Mouse (Mus musculus): Measurements from ENCODE around the gene Proser2. TPM values are rescaled to one million over a fixed set of nuclear protein-coding genes. Genes with fewer than 3 reads are reported as not detected.

Proser2 gene
- polyA plus RNA-seq, 2 experiments = 1.6 to 3.0 TPM

DNA sequence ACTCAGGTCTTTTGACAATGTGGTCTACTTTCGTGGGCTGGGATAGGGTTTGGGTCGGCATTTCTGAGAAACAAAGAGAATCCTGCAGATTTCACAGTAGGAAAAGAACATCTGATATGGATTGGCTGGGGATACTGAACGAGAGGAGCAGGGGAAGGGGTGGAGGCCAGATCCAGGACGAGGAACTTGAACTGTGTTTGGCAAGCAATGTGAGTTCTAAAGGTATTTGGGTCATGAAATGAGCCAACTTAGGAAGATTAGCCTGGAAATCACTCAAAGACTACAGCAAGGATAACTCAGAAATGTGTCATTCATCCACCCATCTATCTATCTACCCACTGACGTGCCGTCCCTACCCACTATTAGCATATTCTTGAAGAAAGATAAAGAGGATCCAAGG is 62.7 kb downstream of the Proser2 start:
- TF ChIP-seq EP300 (IDR thresholded peaks at IDR 0.05; ENCODE audit: low read depth) (no peak), CTCF (IDR thresholded peaks at IDR 0.05; ENCODE audit: low read depth) (no peak)
- no peak overlapping the region for H3K4me3 ChIP-seq (ENCODE audit: insufficient read depth in 1 of 2, low read depth in 2 of 2, low read length in 2 of 2)
- no peak for DNase-seq (ENCODE audit: low read depth in 3 of 3, low spot score in 3 of 3)
- no peak for ATAC-seq (ENCODE audit: insufficient read depth)
- H3K4me2 ChIP-seq (ENCODE audit: low read depth) = no peak overlapping the region
- H3K9ac ChIP-seq (replicated peaks) = no peak overlapping the region
- peaks cover 0 to 15% of the 10 kb centered on the region in 2 experiments; a peak in 3 of 4 replicates for H3K4me1 ChIP-seq (replicated peaks; ENCODE audit: control insufficient read depth in 2 of 2, insufficient read depth in 2 of 2, low read length in 1 of 2)
- no peaks in the 10 kb centered on the region for H3K27me3 ChIP-seq (ENCODE audit: control insufficient read depth, insufficient read depth, low read length)
- 54% methylated on average over 6 of the region's 6 CpGs for WGBS (ENCODE audit: insufficient replicate concordance)
- H3K27ac ChIP-seq = no peak overlapping the region
- no peaks in the 10 kb centered on the region for H3K9me3 ChIP-seq (ENCODE audit: control insufficient read depth, low read length)
- no peaks in the 10 kb centered on the region for H3K36me3 ChIP-seq (replicated peaks; ENCODE audit: control insufficient read depth, insufficient read depth, low read depth)

- Histone ChIP-seq H3K9me3 (ENCODE audit: control insufficient read depth, low read length) (no peaks in the 10 kb centered on the region), H3K27ac (no peak overlapping the region), H3K36me3 (replicated peaks; ENCODE audit: control insufficient read depth, insufficient read depth, low read depth) (peaks cover 6% of the 10 kb centered on the region; the same call in 1 of the 2 replicates), H3K27me3 (ENCODE audit: control insufficient read depth, insufficient read depth, low read length) (no peaks in the 10 kb centered on the region), H3K9ac (replicated peaks) (no peak overlapping the region), H3K4me3 (ENCODE audit: insufficient read depth in 1 of 2, low read depth in 2 of 2, low read length in 2 of 2) (no peak overlapping the region), H3K4me1 (replicated peaks; ENCODE audit: control insufficient read depth in 2 of 2, insufficient read depth in 2 of 2, low read length in 1 of 2) (no peaks in the 10 kb centered on the region), H3K4me2 (ENCODE audit: low read depth) (no peak overlapping the region)
- no peak for TF ChIP-seq EP300 (IDR thresholded peaks at IDR 0.05; ENCODE audit: low read depth)
- no peak for TF ChIP-seq CTCF (IDR thresholded peaks at IDR 0.05; ENCODE audit: low read depth)
- ATAC-seq (ENCODE audit: insufficient read depth) (no peak), DNase-seq (ENCODE audit: low read depth in 3 of 3, low spot score in 3 of 3) (no peak)
- WGBS (ENCODE audit: insufficient replicate concordance) = 60% methylated on average over 10 of the region's 10 CpGs
Observed at GRCm38 (mm10) chr2:6060071-6060804, 69.8 kb downstream of the Proser2 start.

DNA sequence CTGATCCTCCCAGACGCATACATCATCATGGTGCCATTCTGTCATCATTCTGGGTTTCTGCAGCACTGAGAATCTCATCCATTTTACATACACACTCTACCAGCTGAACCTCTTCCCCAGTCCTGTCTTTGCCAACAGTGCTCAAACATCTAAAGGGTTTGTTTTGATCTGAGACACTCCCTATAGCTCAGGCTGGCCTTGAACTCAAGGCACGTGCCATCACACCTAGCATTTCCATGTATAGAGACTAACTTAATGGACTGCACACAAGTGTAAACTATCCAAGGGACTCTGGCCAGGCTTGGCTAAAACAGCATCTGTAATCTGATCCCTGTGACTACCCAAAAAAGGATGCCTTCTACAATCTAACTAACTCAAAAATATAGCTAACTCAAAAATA is 70.7 kb downstream of the Proser2 start:
- DNase-seq (ENCODE audit: low read depth in 3 of 3, low spot score in 3 of 3) (no peak), ATAC-seq (ENCODE audit: insufficient read depth) (no peak)
- Histone ChIP-seq H3K36me3 (replicated peaks; ENCODE audit: control insufficient read depth, insufficient read depth, low read depth) (peaks cover 7% of the 10 kb centered on the region; the same call in 1 of the 2 replicates), H3K9ac (replicated peaks) (no peak overlapping the region), H3K27ac (no peak overlapping the region), H3K27me3 (ENCODE audit: control insufficient read depth, insufficient read depth, low read length) (no peaks in the 10 kb centered on the region), H3K4me2 (ENCODE audit: low read depth) (no peak overlapping the region), H3K4me3 (ENCODE audit: insufficient read depth in 1 of 2, low read depth in 2 of 2, low read length in 2 of 2) (no peak overlapping the region), H3K9me3 (ENCODE audit: control insufficient read depth, low read length) (no peaks in the 10 kb centered on the region), H3K4me1 (replicated peaks; ENCODE audit: control insufficient read depth in 2 of 2, insufficient read depth in 2 of 2, low read length in 1 of 2) (no peaks in the 10 kb centered on the region)
- no peak for TF ChIP-seq EP300 (IDR thresholded peaks at IDR 0.05; ENCODE audit: low read depth)
- no peak for TF ChIP-seq CTCF (IDR thresholded peaks at IDR 0.05; ENCODE audit: low read depth)
- 62% methylated on average over 2 of the region's 2 CpGs for WGBS (ENCODE audit: insufficient replicate concordance)

- no peak overlapping the region for H3K27ac ChIP-seq
- no peak overlapping the region for H3K4me3 ChIP-seq (ENCODE audit: insufficient read depth in 1 of 2, low read depth in 2 of 2, low read length in 2 of 2)
- H3K4me2 ChIP-seq (ENCODE audit: low read depth) = no peak overlapping the region
- TF ChIP-seq CTCF (IDR thresholded peaks at IDR 0.05; ENCODE audit: low read depth) = no peak
- no peak for TF ChIP-seq EP300 (IDR thresholded peaks at IDR 0.05; ENCODE audit: low read depth)
- no peak overlapping the region for H3K9ac ChIP-seq (replicated peaks)
- ATAC-seq (ENCODE audit: insufficient read depth) (no peak), DNase-seq (ENCODE audit: low read depth in 3 of 3, low spot score in 3 of 3) (no peak)
- 85% methylated on average over 3 of the region's 3 CpGs for WGBS (ENCODE audit: insufficient replicate concordance)
- no peaks in the 10 kb centered on the region for H3K4me1 ChIP-seq (replicated peaks; ENCODE audit: control insufficient read depth in 2 of 2, insufficient read depth in 2 of 2, low read length in 1 of 2)
- no peaks in the 10 kb centered on the region for H3K9me3 ChIP-seq (ENCODE audit: control insufficient read depth, low read length)
- H3K27me3 ChIP-seq (ENCODE audit: control insufficient read depth, insufficient read depth, low read length) = no peaks in the 10 kb centered on the region
- H3K36me3 ChIP-seq (replicated peaks; ENCODE audit: control insufficient read depth, insufficient read depth, low read depth) = peaks cover 18% of the 10 kb centered on the region
Observed at GRCm38 (mm10) chr2:6056518-6056917, 73.5 kb downstream of the Proser2 start.

DNA sequence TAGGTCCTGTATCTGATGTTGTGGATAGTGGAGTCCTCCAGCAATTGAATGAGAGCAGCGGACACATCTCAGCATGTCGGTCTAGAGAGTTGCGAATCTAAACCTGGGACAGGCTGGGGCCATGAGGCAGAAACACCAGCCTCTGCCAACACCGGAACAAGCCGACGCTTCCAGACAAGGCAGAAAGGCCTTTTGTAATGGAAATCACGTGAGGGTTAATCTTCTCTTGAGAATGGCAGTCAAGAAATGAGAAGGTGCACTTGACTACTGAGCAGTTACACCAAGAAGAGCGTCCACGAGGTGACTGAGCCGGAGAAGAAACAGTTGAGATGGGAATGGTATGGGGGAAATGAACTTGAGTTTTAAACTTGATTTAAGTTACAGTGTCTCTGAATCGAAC is 74.5 kb downstream of the Proser2 start:
- Histone ChIP-seq H3K27ac (no peak overlapping the region), H3K9ac (replicated peaks) (no peak overlapping the region), H3K4me1 (replicated peaks; ENCODE audit: control insufficient read depth in 2 of 2, insufficient read depth in 2 of 2, low read length in 1 of 2) (no peaks in the 10 kb centered on the region), H3K4me2 (ENCODE audit: low read depth) (no peak overlapping the region), H3K36me3 (replicated peaks; ENCODE audit: control insufficient read depth, insufficient read depth, low read depth) (peaks cover 23% of the 10 kb centered on the region), H3K4me3 (ENCODE audit: insufficient read depth in 1 of 2, low read depth in 2 of 2, low read length in 2 of 2) (no peak overlapping the region), H3K27me3 (ENCODE audit: control insufficient read depth, insufficient read depth, low read length) (no peaks in the 10 kb centered on the region), H3K9me3 (ENCODE audit: control insufficient read depth, low read length) (no peaks in the 10 kb centered on the region)
- DNase-seq (ENCODE audit: low read depth in 3 of 3, low spot score in 3 of 3) (no peak), ATAC-seq (ENCODE audit: insufficient read depth) (no peak)
- WGBS (ENCODE audit: insufficient replicate concordance) = 87% methylated on average over 11 of the region's 11 CpGs
- TF ChIP-seq CTCF (IDR thresholded peaks at IDR 0.05; ENCODE audit: low read depth) (no peak), EP300 (IDR thresholded peaks at IDR 0.05; ENCODE audit: low read depth) (no peak)
